Mouse (Mus musculus) forebrain, postnatal 0 days (tissue): ENCODE results near the gene Galnt4. TPM values are rescaled to one million over a fixed set of nuclear protein-coding genes. Genes with fewer than 3 reads are reported as not detected.

Experiments
- ATAC-seq: fragments of 200-750 bp; cut with Nextera tagmentation; 2 replicates; pipeline ENCODE4 v1.8.0; 2017; ENCODE audit warnings: mild to moderate bottlenecking, moderate library complexity
- DNase-seq: peaks from one replicate; pipeline ENCODE4 v3.0.0-alpha.2; 2015
- H3K27ac ChIP-seq: fragments of 300-500 bp; sonication (generic); 2 replicates; pipeline ENCODE4 v1.5.1; 2014; ENCODE audit warnings: low read depth, mild to moderate bottlenecking, antibody characterized with exemption, low read length, moderate library complexity, mixed read lengths
- H3K27me3 ChIP-seq: fragments of 300-500 bp; sonication (generic); 2 replicates; pipeline ENCODE4 v1.6.1; 2014; ENCODE audit warnings: mild to moderate bottlenecking, low read length, mixed read lengths; ENCODE audit not compliant: insufficient read depth
- H3K36me3 ChIP-seq: fragments of 300-500 bp; sonication (generic); 2 replicates; pipeline ENCODE4 v1.6.1; 2014; ENCODE audit warnings: mild to moderate bottlenecking, moderate library complexity; ENCODE audit not compliant: insufficient read depth
- H3K4me1 ChIP-seq: fragments of 300-500 bp; sonication (generic); 2 replicates; pipeline ENCODE4 v1.6.1; 2014; ENCODE audit warnings: antibody characterized with exemption; ENCODE audit not compliant: insufficient read depth
- H3K4me2 ChIP-seq: fragments of 300-500 bp; sonication (generic); 2 replicates; pipeline ENCODE4 v1.6.1; 2014; ENCODE audit warnings: low read depth, mild to moderate bottlenecking, moderate library complexity
- H3K4me3 ChIP-seq: fragments of 300-500 bp; sonication (generic); 2 replicates; pipeline ENCODE4 v1.5.1; 2014; ENCODE audit warnings: low read depth, low read length, mixed read lengths
- H3K9ac ChIP-seq: fragments of 300-500 bp; sonication (generic); 2 replicates; pipeline ENCODE4 v1.6.1; 2014; ENCODE audit warnings: mild to moderate bottlenecking
- H3K9me3 ChIP-seq: fragments of 300-500 bp; sonication (generic); 2 replicates; pipeline ENCODE4 v1.6.1; 2016; ENCODE audit warnings: low read length
- CTCF ChIP-seq: sonication (generic); IDR thresholded peaks from 2 replicates; pipeline ENCODE4 v1.5.1; 2016; ENCODE audit warnings: antibody characterized with exemption, control low read depth, low read depth
- WGBS: fragments of 180-500 bp; shearing (Covaris S2); extraction: QIAGEN DNeasy Blood & Tissue Kit; methylation state at CpG from one replicate; pipeline ENCODE4 v1.1.7; 2014; 5-methylcytosine and 5-hydroxymethylcytosine counted together
- polyA plus RNA-seq: library from polyadenylated mRNA; unstranded; fragments of >200 nt; fragmentation: Nextera tagmentation; extraction: Ambion mirVana; gene quantifications from 2 replicates; pipeline ENCODE4 v1.2.1, GENCODE M21; 2015
- total RNA-seq: library from RNA; depleted of rRNA; stranded (reverse); fragments of >200 nt; gene quantifications from 2 replicates; pipeline ENCODE4 v1.2.3, GENCODE M21; 2014

Gene Galnt4
- total and polyA plus RNA-seq, 2 experiments from 2014 or later, result 2.1 to 5.3 TPM

GRCm38 (mm10) chr10:99132595-99133272, 24.8 kb downstream of the Galnt4 start:
- H3K27me3 ChIP-seq, result no peaks in the 10 kb centered on the region
- no peak overlapping the region for H3K4me3 ChIP-seq
- ATAC-seq, result no peak
- H3K4me2 ChIP-seq, result no peak overlapping the region
- WGBS, result 93% methylated on average over 11 of the region's 11 CpGs
- no peak overlapping the region for H3K27ac ChIP-seq
- no peak for TF ChIP-seq CTCF
- H3K4me1 ChIP-seq, result no peaks in the 10 kb centered on the region
- H3K36me3 ChIP-seq, result peaks cover 21% of the 10 kb centered on the region
- no peak overlapping the region for H3K9ac ChIP-seq
- no peaks in the 10 kb centered on the region for H3K9me3 ChIP-seq
- DNase-seq, result no peak

- H3K9ac ChIP-seq, result no peak overlapping the region
Measured at GRCm38 (mm10) chr10:99133321-99133875, 25.4 kb downstream of the Galnt4 start.

DNA sequence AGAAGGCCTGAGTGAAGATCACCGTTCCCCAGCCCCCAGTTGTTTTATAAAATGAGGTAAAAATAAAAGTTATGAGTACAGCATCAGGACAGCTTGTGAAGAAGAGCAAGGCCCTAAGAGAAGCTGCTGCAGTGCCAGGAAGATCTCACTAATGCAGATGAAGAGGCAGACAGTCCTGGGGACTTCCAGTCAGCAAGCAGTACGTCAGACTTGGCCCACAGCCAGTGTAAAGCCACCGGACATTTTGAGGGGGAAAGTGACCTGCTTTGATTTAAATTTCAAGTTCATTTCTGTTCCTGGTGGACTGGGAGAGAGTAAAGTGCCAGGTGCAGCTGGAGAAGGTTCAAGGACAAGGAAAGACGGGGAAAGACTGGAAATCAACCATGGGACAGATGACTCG, 28.4 kb downstream of the Galnt4 start:
- Histone ChIP-seq H3K9ac (no peak overlapping the region), H3K4me1 (no peaks in the 10 kb centered on the region), H3K4me2 (no peak overlapping the region), H3K36me3 (peaks cover 14% of the 10 kb centered on the region), H3K9me3 (no peaks in the 10 kb centered on the region), H3K27ac (no peak overlapping the region), H3K27me3 (no peaks in the 10 kb centered on the region), H3K4me3 (no peak overlapping the region)
- WGBS, result 60% methylated on average over 5 of the region's 5 CpGs
- no peak for ATAC-seq
- no peak for TF ChIP-seq CTCF
- no peak for DNase-seq

More at GRCm38 (mm10) chr10:99133321-99133875, 25.4 kb downstream of the Galnt4 start:
- ATAC-seq (no peak), DNase-seq (no peak)
- Histone ChIP-seq H3K4me2 (no peak overlapping the region), H3K4me1 (no peaks in the 10 kb centered on the region), H3K9me3 (no peaks in the 10 kb centered on the region), H3K36me3 (peaks cover 18% of the 10 kb centered on the region), H3K27ac (no peak overlapping the region), H3K4me3 (no peak overlapping the region), H3K27me3 (no peaks in the 10 kb centered on the region)
- 88% methylated on average over 16 of the region's 16 CpGs for WGBS
- no peak for TF ChIP-seq CTCF

GRCm38 (mm10) chr10:99145611-99146010, 37.7 kb downstream of the Galnt4 start:
- Histone ChIP-seq H3K27me3 (no peaks in the 10 kb centered on the region), H3K9ac (no peak overlapping the region), H3K36me3 (0 out of 2 replicates have a peak, but pooled peaks cover 7% of the 10 kb centered on the region), H3K4me1 (no peaks in the 10 kb centered on the region), H3K4me2 (no peak overlapping the region), H3K9me3 (no peaks in the 10 kb centered on the region), H3K27ac (no peak overlapping the region), H3K4me3 (no peak overlapping the region)
- no peak for TF ChIP-seq CTCF
- no peak for ATAC-seq
- DNase-seq, result no peak
- WGBS, result 84% methylated on average over 8 of the region's 8 CpGs

DNA sequence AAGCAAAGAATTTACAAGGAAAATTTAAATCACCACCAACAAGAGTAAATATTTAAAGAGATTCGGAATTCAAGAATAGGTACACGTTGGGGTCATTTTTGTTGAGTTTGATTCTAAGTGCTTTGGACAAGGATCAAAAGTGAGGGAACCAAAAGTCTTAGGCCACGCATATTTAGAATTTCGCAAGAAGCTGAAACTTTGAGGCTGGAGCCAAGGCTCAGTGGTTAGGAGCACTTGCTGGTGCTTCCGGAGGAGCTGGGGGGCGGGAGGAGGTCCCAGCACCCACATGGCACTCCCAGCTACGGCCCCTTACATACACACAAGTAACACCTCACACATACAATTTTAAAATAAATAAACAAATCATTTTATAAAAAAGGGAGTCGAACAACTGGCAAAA, 38.6 kb downstream of the Galnt4 start:
- ATAC-seq (no peak), DNase-seq (no peak)
- Histone ChIP-seq H3K4me2 (no peak overlapping the region), H3K36me3 (0 out of 2 replicates have a peak, but pooled peaks cover 7% of the 10 kb centered on the region), H3K4me3 (no peak overlapping the region), H3K4me1 (no peaks in the 10 kb centered on the region), H3K27ac (no peak overlapping the region), H3K27me3 (no peaks in the 10 kb centered on the region), H3K9ac (no peak overlapping the region), H3K9me3 (no peaks in the 10 kb centered on the region)
- no peak for TF ChIP-seq CTCF
- 93% methylated on average over 8 of the region's 8 CpGs for WGBS

- WGBS, result 93% methylated on average over 6 of the region's 6 CpGs
- Histone ChIP-seq H3K4me2 (no peak overlapping the region), H3K9ac (no peak overlapping the region), H3K4me1 (no peaks in the 10 kb centered on the region), H3K9me3 (no peaks in the 10 kb centered on the region), H3K27me3 (no peaks in the 10 kb centered on the region), H3K36me3 (peaks cover 7% of the 10 kb centered on the region; the same call in 1 of the 2 replicates), H3K4me3 (no peak overlapping the region), H3K27ac (no peak overlapping the region)
- DNase-seq, result no peak
- no peak for ATAC-seq
- TF ChIP-seq CTCF, result no peak
Measured at GRCm38 (mm10) chr10:99150016-99150415, 42.1 kb downstream of the Galnt4 start.

DNA sequence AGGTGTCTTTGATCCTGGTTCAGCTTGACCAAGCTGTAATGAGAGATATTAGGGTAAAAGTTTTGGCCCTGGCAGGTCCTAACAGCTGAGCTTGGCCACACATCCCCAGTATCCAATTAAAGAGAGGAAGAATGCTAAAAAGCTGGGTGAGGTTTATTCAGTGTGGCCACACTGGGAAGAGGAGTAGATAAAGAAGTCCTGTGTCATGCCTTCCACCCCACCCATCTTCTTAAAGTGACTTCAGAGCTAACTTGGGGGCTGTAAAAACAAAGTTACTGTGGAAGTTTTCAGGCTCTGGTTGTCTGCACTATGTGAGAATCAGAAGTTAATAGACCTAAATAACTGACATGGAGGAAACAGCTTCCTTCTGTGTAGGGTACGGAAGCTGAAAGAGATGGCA, 43.6 kb downstream of the Galnt4 start:
- DNase-seq (no peak), ATAC-seq (no peak)
- Histone ChIP-seq H3K27me3 (no peaks in the 10 kb centered on the region), H3K27ac (no peak overlapping the region), H3K9ac (no peak overlapping the region), H3K36me3 (peaks cover 7% of the 10 kb centered on the region; the same call in 1 of the 2 replicates), H3K4me3 (no peak overlapping the region), H3K4me2 (no peak overlapping the region), H3K9me3 (no peaks in the 10 kb centered on the region), H3K4me1 (no peaks in the 10 kb centered on the region)
- no peak for TF ChIP-seq CTCF
- 93% methylated on average over 1 of the region's 1 CpGs for WGBS
